Mouse (Mus musculus) cerebellum, postnatal 25 days (tissue): ENCODE measurements around the gene Plcxd3.
A peak's percentile ranks its signal among the peaks of the same experiment; 100 is the strongest.

Experiments used
- DNase-seq, 2 experiments: peaks; one replicate each; pipeline ENCODE4 v3.0.0; 2021; ENCODE audit warnings: mixed read lengths in 2 of 2

Gene Plcxd3

GRCm38 (mm10) chr15:4375423-4376220 lies at the start of gene Plcxd3:
Gene Plcxd3, plus strand, starts transcription at chr15:4375491.
- peak; percentile 82 to 83 for DNase-seq

DNA sequence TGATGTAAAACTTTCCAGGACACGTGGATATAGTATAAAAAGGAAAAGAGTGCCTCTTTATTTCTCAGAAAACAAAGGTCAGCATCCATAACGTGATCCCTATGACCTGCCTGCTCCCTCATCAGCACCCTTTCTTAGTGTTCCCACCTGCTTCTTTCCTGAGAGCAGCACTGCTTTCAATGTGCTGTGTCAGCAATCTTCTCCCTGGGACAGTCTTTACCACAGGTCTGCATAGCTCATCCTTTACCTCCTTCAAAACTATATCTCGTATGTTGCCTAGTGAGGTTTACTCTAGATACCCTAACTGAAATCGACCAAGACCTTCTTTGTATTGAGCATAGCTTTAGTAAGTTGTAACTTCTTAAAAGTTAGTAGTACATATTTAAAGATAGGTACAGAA lies 43.4 kb upstream of the Plcxd3 start:
- DNase-seq: no peak

GRCm38 (mm10) chr15:4341620-4342019 lies 33.7 kb upstream of the Plcxd3 start:
- no peak for DNase-seq

DNA sequence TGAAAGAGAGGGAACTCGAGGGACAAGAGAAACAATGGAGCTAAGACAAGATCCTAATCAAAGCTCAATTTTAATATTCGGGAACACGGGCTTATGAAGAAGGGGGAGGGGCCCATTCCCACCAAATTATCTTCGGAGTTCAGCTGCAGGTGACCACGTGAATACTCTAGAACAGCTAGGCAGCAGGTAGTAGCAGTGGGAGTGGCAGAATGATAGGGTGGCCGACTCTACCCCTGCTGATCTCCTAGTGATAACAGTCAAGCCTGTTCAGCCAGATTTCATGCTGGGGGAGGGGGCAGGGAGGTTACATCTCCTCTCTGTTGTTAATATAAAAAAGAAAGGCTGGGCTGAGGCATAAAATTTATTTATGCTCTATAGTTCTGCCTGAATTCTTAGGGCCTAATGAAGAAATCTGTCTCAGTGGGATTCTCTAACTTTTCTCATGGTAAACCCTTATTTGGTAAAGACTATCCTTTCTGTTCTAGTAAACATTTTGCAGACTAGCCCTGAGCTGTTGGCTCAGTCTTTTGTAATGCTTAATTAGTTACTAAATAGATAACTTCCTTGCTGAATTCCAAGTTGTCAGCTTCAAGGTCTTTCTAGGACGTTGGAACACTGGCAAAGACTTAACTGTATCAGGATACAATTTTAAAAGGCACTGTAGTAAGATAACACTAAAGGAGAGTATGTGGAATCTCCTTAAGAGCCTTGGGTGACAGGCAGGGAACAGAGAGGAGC lies 26.3 kb upstream of the Plcxd3 start:
- no peak for DNase-seq

- peak; percentile 72 to 80 for DNase-seq
These were observed 18.9 kb upstream of the Plcxd3 start for GRCm38 (mm10) chr15:4356397-4356796.

DNA sequence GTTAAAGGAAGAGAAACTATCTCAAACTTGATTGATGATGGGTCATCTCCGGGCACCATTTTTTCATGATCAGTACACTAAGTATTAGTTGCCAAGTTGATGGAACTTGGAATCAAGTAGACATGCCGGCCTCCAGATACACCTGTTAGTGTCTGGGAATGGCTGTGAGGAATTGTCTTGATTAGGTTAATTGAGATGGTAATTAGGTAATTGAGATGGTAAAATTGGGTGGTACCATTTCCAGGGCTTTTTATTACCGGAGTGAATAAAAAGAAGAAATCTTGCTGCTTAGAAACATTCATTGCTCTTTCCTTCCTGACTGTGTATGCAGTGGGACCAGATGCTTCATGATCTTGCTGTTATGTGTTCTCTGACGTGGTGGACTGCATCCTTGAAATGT lies 17.6 kb upstream of the Plcxd3 start:
- DNase-seq: no peak

GRCm38 (mm10) chr15:4367801-4368200 lies 7.5 kb upstream of the Plcxd3 start:
- DNase-seq: no peak

- DNase-seq: peak; percentile 30 to 35
These were observed 769 bp upstream of the Plcxd3 start for GRCm38 (mm10) chr15:4374453-4374990.

- no peak for DNase-seq
These were observed 264 bp upstream of the Plcxd3 start for GRCm38 (mm10) chr15:4375031-4375422.

DNA sequence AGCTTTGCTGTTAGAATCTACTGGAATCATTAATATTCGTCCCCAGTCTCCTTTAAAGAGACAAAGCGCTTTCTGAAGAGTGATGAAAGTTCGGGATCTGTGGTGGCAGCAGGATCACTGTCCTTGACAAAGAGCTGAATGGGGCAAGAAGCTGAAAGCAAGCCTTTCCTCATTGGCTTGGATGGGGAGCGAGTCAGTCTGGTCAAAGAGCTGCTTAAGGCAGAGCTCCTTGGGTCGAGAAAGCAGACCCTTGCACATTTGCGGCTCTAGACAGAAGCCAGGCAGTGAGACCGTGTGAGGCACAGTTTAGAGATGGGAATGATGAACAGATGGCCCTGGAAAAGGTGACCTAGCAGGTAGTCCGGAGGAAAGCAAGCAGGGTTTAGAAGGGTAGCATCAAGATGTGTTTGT lies 935 bp downstream of the Plcxd3 start:
- DNase-seq: peak; percentile 77 to 81

- DNase-seq: peak; percentile 55 to 67
These were observed 3.5 kb downstream of the Plcxd3 start for GRCm38 (mm10) chr15:4378766-4379165.

GRCm38 (mm10) chr15:4387774-4388173 lies 12.5 kb downstream of the Plcxd3 start:
- DNase-seq: no peak

DNA sequence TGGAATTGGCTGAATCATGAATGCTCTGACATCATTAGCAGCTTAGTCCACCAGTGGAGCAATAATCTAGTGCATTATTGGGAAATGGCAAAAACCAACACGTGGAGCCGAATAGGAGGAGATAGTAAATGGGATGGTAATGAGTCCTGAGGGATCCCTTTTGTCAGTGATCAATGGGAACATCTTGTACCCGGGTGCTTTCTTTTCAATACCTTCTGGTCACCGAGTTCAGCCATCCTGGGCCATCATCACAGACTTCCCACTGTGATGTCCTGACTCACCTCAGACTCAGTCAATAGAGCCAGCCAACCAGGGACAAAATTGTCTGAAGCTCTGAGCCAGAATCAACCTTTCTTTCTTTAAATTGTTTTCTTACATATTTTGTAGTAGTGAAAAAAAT lies 24.8 kb downstream of the Plcxd3 start:
- peak in 1 of 2 experiments; percentile 41 for DNase-seq

DNA sequence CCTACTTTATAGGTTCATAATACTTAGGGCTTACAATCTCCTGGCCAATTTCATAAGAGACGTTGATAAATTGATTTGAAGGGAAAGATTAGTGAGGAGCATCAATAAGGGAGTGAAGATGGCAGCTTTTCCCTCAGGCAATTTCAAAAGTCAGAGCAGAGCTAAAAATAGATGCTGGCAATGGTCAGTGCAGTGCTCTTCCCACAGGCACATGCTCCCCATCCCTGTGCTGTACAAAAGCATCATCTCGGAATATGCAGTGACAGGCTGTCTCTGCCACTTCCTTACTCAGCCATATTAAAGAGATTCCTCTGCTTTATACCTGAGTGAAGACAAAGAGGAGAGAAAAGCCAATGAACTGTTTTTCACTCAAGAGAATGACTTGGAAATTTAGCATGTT lies 36.0 kb downstream of the Plcxd3 start:
- peak; percentile 43 to 62 for DNase-seq

GRCm38 (mm10) chr15:4440081-4440480 lies 64.8 kb downstream of the Plcxd3 start:
- DNase-seq: no peak

- DNase-seq: no peak
These were observed 120.9 kb downstream of the Plcxd3 start for GRCm38 (mm10) chr15:4496182-4496581.

DNA sequence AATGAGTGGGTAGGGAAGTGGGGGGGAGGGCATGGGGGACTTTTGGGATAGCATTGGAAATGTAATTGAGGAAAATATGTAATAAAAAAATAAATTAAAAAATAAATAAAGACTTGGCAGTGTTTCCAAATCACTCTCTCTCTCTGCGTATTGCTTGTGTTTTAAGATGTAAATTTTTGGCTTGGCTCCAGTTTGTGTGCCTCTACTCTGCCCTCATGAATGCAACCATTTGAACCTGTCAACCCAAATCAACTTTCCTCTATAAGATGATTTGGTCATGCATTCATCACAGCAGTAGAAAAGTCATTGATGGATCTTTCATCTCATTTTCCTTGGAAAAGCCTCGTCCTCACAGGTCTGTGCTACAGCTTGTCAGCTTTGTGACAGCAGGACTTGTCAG lies 121.7 kb downstream of the Plcxd3 start:
- DNase-seq: no peak

DNA sequence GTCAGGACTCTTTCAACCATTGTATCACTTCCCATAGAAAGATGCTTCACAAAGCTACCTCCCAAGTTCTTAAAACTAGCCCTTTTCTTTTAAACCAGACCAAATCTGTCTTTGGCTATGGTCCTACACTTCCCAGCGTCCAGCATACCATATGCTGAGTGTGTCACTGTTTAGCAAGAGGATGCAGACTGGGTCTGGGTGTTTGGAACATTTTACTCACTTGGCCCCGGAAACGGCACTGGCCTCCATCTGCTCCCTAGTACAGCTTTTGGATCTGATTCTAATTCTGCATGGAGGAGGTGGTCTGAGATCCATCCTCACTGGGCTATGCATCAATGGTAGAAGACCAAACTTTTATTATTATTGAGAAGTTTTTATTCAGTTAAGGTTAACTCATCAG lies 122.7 kb downstream of the Plcxd3 start:
- DNase-seq: peak; percentile 87 to 88

- DNase-seq: no peak
These were observed 128.1 kb downstream of the Plcxd3 start for GRCm38 (mm10) chr15:4503366-4503765.

DNA sequence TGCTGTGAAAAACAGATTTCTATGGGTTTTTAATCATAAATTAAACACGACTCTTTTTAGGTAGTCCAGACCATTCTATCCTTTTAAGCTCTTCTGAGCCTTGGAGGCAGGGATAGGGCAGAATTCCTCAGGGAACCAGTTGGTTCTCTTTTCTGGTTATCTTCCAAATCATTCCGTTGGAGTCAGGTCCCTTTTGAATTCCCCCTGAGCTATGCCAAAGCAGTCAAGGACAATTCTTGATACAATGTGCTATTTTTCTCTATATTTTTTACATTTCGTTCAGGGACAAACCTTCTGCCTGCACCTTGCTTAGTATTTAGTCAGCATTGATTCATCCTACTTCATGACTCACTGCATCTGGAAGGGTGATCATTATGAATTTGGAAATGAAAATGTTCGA lies 128.5 kb downstream of the Plcxd3 start:
- no peak for DNase-seq

GRCm38 (mm10) chr15:4514724-4515123 lies 139.4 kb downstream of the Plcxd3 start:
- no peak for DNase-seq

DNA sequence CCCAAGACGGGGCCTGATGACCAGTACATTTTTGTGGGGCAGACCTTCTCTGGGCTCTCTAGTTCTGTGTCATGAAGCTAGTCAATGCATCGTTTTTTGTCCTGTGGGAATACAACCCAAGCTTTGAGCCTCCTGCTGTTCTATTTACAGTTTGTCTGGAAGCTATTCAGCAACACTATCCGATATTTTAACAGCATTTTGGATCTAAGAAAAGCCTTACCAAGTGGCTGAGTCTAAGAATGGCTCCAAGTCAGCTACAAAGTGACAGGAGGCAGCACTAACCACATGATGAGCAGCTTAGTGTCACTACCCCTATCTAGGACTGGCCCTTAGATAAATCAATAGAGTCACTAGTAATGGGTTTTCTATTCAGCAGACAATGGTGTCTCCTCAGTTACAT lies 149.3 kb downstream of the Plcxd3 start:
- DNase-seq: no peak

DNA sequence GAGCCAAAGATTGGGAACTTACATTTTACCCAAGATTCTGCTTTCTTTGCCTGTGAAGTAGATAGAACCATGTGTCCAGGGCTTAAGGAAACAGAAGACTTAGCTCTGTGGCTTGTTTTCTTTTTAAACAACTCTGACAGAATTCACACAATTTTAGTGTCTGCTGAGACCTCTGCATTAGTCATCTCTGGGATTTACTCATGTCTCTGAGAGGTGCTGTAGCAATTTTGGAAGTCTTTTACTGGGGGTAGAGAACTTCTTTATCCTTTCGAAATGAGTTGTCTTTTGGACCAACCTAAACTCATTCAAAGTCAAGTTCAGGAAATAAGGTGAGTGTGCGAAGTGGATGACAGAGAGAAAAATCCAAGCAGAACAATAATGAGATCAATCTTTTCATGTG lies 158.4 kb downstream of the Plcxd3 start:
- no peak for DNase-seq

DNA sequence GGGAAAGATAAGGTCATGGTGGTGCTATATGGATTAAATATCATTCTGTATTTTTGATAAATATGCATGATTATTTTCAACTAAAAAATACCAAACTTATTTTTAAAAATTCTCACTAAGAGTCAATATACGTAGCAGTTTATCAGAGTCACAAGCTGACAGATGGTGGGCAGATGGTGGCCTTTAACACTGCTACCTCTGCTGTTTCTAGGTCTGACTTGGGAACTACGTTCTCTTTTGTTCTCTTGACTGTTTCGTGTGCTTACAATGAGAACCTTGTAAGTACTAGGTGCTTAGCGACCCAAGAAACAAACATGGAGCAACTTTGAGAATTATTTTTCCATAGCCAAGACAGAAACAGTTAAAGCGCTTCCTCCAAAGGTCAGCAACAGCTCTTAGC lies 183.8 kb downstream of the Plcxd3 start:
- DNase-seq: peak; percentile 69 to 86
